Mouse (Mus musculus): ENCODE results near the gene Izumo2. TPM values are rescaled to one million over a fixed set of nuclear protein-coding genes. Genes with fewer than 3 reads are reported as not detected.

The Izumo2 gene
- total and polyA plus RNA-seq, 3 experiments = not detected

DNA sequence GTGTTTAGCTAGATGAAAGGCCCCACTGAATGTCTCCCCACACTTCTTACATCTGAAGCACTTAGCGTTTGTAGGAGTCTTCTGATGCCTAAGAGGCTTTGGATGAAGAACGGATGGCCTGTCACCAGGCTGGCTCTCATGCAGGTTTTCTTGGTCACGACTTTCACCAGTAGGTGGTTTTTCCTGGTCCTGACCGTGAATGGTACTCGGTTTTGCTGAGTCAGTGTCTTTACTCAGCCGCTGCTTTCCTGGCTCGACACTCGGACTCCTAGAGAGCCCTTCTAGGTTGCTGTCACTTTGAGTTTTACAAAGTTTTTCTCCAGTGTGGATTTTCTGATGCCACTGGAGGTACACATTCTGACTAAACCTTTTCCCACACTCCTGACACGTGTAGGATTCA, 25.2 kb downstream of the Izumo2 start:
- H3K4me2 ChIP-seq (ENCODE audit: insufficient read depth, low read depth, poor library complexity, severe bottlenecking) = no peak overlapping the region
- H3K27ac ChIP-seq (ENCODE audit: insufficient read depth, low read depth) = no peak overlapping the region
- DNase-seq (ENCODE audit: extremely low read depth) = no peak
- no peaks in the 10 kb centered on the region for H3K4me1 ChIP-seq (ENCODE audit: control insufficient read depth in 1 of 2, insufficient read depth in 2 of 2)
- no peak overlapping the region for H3K9ac ChIP-seq (ENCODE audit: insufficient read depth, low read depth)
- H3K79me2 ChIP-seq (replicated peaks; ENCODE audit: control insufficient read depth, extremely low read depth, insufficient read depth, poor library complexity, severe bottlenecking) = no peaks in the 10 kb centered on the region
- no peak overlapping the region for H3K4me3 ChIP-seq (replicated peaks in 1 of 3; ENCODE audit: low read depth in 2 of 3, low read length in 2 of 3, poor library complexity in 1 of 3)
- H3K27me3 ChIP-seq (replicated peaks) = no peaks in the 10 kb centered on the region
- H3K36me3 ChIP-seq (replicated peaks in 1 of 2; ENCODE audit: control insufficient read depth in 1 of 2, insufficient read depth in 1 of 2, low read length in 1 of 2) = peaks cover 48 to 77% of the 10 kb centered on the region in 2 experiments
- dilution Hi-C loops (cut with MboI; ENCODE audit: extremely low pct_ligation_motif_present, extremely low pct_unique_long_range_greater_than_20kb, low sequenced_read_pairs) = no loop called here
- TF ChIP-seq IRF4 (IDR thresholded peaks at IDR 0.05; ENCODE audit: low read depth, low read length) (no peak), MYC (IDR thresholded peaks at IDR 0.05; ENCODE audit: low read depth, low read length) (no peak), CTCF (conservative IDR thresholded peaks at IDR 0.05 in 1 of 2, IDR thresholded peaks at IDR 0.05 in 1 of 2; ENCODE audit: low read depth in 2 of 2, low read length in 2 of 2) (no peak), ELF1 (IDR thresholded peaks at IDR 0.05; ENCODE audit: low read depth, low read length) (no peak), EP300 (IDR thresholded peaks at IDR 0.05; ENCODE audit: low read length) (no peak), TCF12 (IDR thresholded peaks at IDR 0.05; ENCODE audit: low read depth, low read length) (no peak), PAX5 (IDR thresholded peaks at IDR 0.05; ENCODE audit: low read length) (no peak), RCOR1 (conservative IDR thresholded peaks at IDR 0.05; ENCODE audit: low read depth, low read length) (no peak), SIN3A (IDR thresholded peaks at IDR 0.05; ENCODE audit: low read length) (no peak), ZC3H11A (IDR thresholded peaks at IDR 0.05; ENCODE audit: low read depth, low read length) (no peak), UBTF (IDR thresholded peaks at IDR 0.05; ENCODE audit: low read depth, low read length) (no peak), USF1 (IDR thresholded peaks at IDR 0.05; ENCODE audit: low read depth, low read length) (no peak), POLR2A (IDR thresholded peaks at IDR 0.05; ENCODE audit: low read depth, low read length) (no peak), MEF2A (IDR thresholded peaks at IDR 0.05; ENCODE audit: borderline replicate concordance, low read depth, low read length) (no peak), ZNF384 (IDR thresholded peaks at IDR 0.05; ENCODE audit: low read depth, low read length) (no peak), HCFC1 (IDR thresholded peaks at IDR 0.05; ENCODE audit: low read depth, low read length) (no peak), MAZ (IDR thresholded peaks at IDR 0.05; ENCODE audit: low read depth, low read length) (no peak), POLR2AphosphoS2 (IDR thresholded peaks at IDR 0.05; ENCODE audit: low read depth, low read length) (no peak)
- peaks cover 3% of the 10 kb centered on the region for H3K9me3 ChIP-seq (replicated peaks; ENCODE audit: low read length)
- in situ Hi-C loops (cut with MboI; ENCODE audit: low pct_ligation_motif_present, low pct_unique_long_range_greater_than_20kb, low sequenced_read_pairs) = no loop called here

DNA sequence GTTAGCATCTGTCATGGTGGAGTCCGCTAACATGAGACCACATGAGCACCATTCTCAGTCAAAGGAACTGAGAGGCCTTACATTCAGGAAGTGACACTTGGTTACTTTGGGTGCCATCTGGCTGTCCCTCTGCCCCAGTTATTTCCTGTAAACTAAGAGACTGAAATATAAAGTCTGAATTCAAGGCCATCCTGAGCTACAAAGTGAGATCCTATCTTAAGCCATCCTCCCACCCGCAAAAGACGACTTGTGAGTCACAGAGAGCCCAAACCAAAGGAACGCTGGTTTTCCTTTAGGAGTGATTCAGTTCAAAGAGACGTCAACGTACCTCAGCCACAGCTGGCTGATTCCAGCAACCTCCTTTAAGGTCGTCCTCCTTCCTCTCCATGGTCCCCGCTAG, 32.8 kb downstream of the Izumo2 start:
- in situ Hi-C loops (cut with MboI; ENCODE audit: low pct_ligation_motif_present, low pct_unique_long_range_greater_than_20kb, low sequenced_read_pairs) = loop anchor here (10.0 kb wide), 1 partner anchor 213 kb away; no protein-coding TSS in a partner anchor

More for the DNA sequence above, 32.8 kb downstream of the Izumo2 start:
- Histone ChIP-seq H3K27me3 (replicated peaks) (no peaks in the 10 kb centered on the region), H3K9ac (ENCODE audit: insufficient read depth, low read depth) (no peak overlapping the region), H3K36me3 (replicated peaks in 1 of 2; ENCODE audit: control insufficient read depth in 1 of 2, insufficient read depth in 1 of 2, low read length in 1 of 2) (peaks cover 30 to 54% of the 10 kb centered on the region in 2 experiments), H3K4me2 (ENCODE audit: insufficient read depth, low read depth, poor library complexity, severe bottlenecking) (no peak overlapping the region), H3K79me2 (replicated peaks; ENCODE audit: control insufficient read depth, extremely low read depth, insufficient read depth, poor library complexity, severe bottlenecking) (no peaks in the 10 kb centered on the region; the same call in 1 of the 2 replicates), H3K4me1 (ENCODE audit: control insufficient read depth in 1 of 2, insufficient read depth in 2 of 2) (peaks cover 3 to 22% of the 10 kb centered on the region in 2 experiments; a peak in 2 of 4 replicates), H3K9me3 (replicated peaks; ENCODE audit: low read length) (no peaks in the 10 kb centered on the region), H3K4me3 (replicated peaks in 1 of 3; ENCODE audit: low read depth in 2 of 3, low read length in 2 of 3, poor library complexity in 1 of 3) (no peak overlapping the region), H3K27ac (ENCODE audit: insufficient read depth, low read depth) (no peak overlapping the region)
- TF ChIP-seq MAX (IDR thresholded peaks at IDR 0.05; ENCODE audit: low read length) (no peak), MAZ (IDR thresholded peaks at IDR 0.05; ENCODE audit: low read depth, low read length) (no peak), JUND (conservative IDR thresholded peaks at IDR 0.05; ENCODE audit: low read depth, low read length) (no peak), POLR2A (IDR thresholded peaks at IDR 0.05; ENCODE audit: low read depth, low read length) (no peak), MYC (IDR thresholded peaks at IDR 0.05; ENCODE audit: low read depth, low read length) (no peak), ETS1 (conservative IDR thresholded peaks at IDR 0.05; ENCODE audit: low read depth, low read length) (no peak), E2F4 (IDR thresholded peaks at IDR 0.05; ENCODE audit: insufficient replicate concordance, low read depth, low read length) (no peak), UBTF (IDR thresholded peaks at IDR 0.05; ENCODE audit: low read depth, low read length) (no peak), ZMIZ1 (IDR thresholded peaks at IDR 0.05; ENCODE audit: low read depth, low read length) (no peak), MXI1 (IDR thresholded peaks at IDR 0.05; ENCODE audit: low read depth, low read length) (no peak), SIN3A (IDR thresholded peaks at IDR 0.05; ENCODE audit: low read length) (no peak), MAFK (IDR thresholded peaks at IDR 0.05; ENCODE audit: insufficient replicate concordance, low read length) (no peak), POLR2AphosphoS2 (IDR thresholded peaks at IDR 0.05; ENCODE audit: low read depth, low read length) (no peak), TBP (conservative IDR thresholded peaks at IDR 0.05; ENCODE audit: low read depth, low read length) (no peak)
- no peak for DNase-seq (ENCODE audit: extremely low read depth)
- dilution Hi-C loops (cut with MboI; ENCODE audit: extremely low pct_ligation_motif_present, extremely low pct_unique_long_range_greater_than_20kb, low sequenced_read_pairs) = no loop called here
